Mouse (Mus musculus) limb, embryonic 14.5 days (tissue): ENCODE data around the gene Pard3b. TPM values are rescaled to one million over a fixed set of nuclear protein-coding genes. Genes with fewer than 3 reads are reported as not detected.

ENCODE experiments used
- ATAC-seq: fragments of 200-750 bp; cut with Nextera tagmentation; 2 replicates; pipeline ENCODE4 v1.8.0; 2017; ENCODE audit warnings: low read depth, moderate number of reproducible peaks, moderate TSS enrichment; ENCODE audit not compliant: low FRiP score
- DNase-seq: peaks from one replicate; pipeline ENCODE4 v3.0.0-alpha.2; 2015; ENCODE audit warnings: low spot score
- H3K27ac ChIP-seq: fragments of 300-500 bp; sonication (generic); replicated peaks from 2 replicates; pipeline ENCODE4 v1.5.1; 2014; ENCODE audit warnings: low read depth, mild to moderate bottlenecking, low read length, moderate library complexity, mixed read lengths
- H3K27me3 ChIP-seq: fragments of 300-500 bp; sonication (generic); 2 replicates; pipeline ENCODE4 v1.6.1; 2014; ENCODE audit warnings: low read length, mixed read lengths; ENCODE audit not compliant: control insufficient read depth, insufficient read depth
- H3K36me3 ChIP-seq: fragments of 300-500 bp; sonication (generic); 2 replicates; pipeline ENCODE4 v1.6.1; 2014; ENCODE audit warnings: mild to moderate bottlenecking, low read length, moderate library complexity, mixed read lengths; ENCODE audit not compliant: control insufficient read depth, insufficient read depth
- H3K4me1 ChIP-seq: fragments of 300-500 bp; sonication (generic); 2 replicates; pipeline ENCODE4 v1.6.1; 2014; ENCODE audit warnings: antibody characterized with exemption, low read length, mixed read lengths; ENCODE audit not compliant: control insufficient read depth, insufficient read depth
- H3K4me2 ChIP-seq: fragments of 300-500 bp; sonication (generic); replicated peaks from 2 replicates; pipeline ENCODE4 v1.6.1; 2014; ENCODE audit warnings: low read depth, mild to moderate bottlenecking, low read length, moderate library complexity; ENCODE audit not compliant: severe bottlenecking
- H3K4me3 ChIP-seq: fragments of 300-500 bp; sonication (generic); replicated peaks from 2 replicates; pipeline ENCODE4 v1.5.1; 2014; ENCODE audit warnings: low read length
- H3K9ac ChIP-seq: fragments of 300-500 bp; sonication (generic); 2 replicates; pipeline ENCODE4 v1.6.1; 2014; ENCODE audit warnings: mild to moderate bottlenecking, low read depth, low read length, moderate library complexity; ENCODE audit not compliant: severe bottlenecking
- H3K9me3 ChIP-seq: fragments of 300-500 bp; sonication (generic); 2 replicates; pipeline ENCODE4 v1.6.1; 2016; ENCODE audit warnings: low read length; ENCODE audit not compliant: control insufficient read depth
- POLR2A ChIP-seq: fragments of 200-500 bp; IDR thresholded peaks from 2 replicates; pipeline ENCODE4 v1.8.0; 2012; ENCODE audit warnings: inconsistent platforms, mild to moderate bottlenecking, moderate library complexity, borderline replicate concordance; ENCODE audit not compliant: insufficient read depth, insufficient read length; ENCODE audit errors: extremely low read depth
- WGBS: fragments of 180-500 bp; shearing (Covaris S2); extraction: QIAGEN DNeasy Blood & Tissue Kit; methylation state at CpG from one replicate; pipeline ENCODE4 v1.1.7; 2014; 5-methylcytosine and 5-hydroxymethylcytosine counted together
- polyA plus RNA-seq, 2 experiments: library from polyadenylated mRNA; depleted of rRNA in 1 of 2; stranded (reverse) in 1 of 2; unstranded in 1 of 2; fragments of >200 nt; fragmentation: Nextera tagmentation in 1 of 2; extraction: Ambion mirVana in 1 of 2; gene quantifications; 2 replicates each; pipeline versions ENCODE4 v1.2.1 to v1.2.3; 2012 to 2014

The Pard3b gene
- polyA plus RNA-seq, 2 experiments: 5.3 to 21.0 TPM

GRCm38 (mm10) chr1:62340261-62340660 is 701.6 kb downstream of the Pard3b start:
- WGBS: 74% methylated on average over 1 of the region's 1 CpGs
- no peaks in the 10 kb centered on the region for H3K27me3 ChIP-seq
- no peak overlapping the region for H3K9ac ChIP-seq
- DNase-seq (no peak), ATAC-seq (no peak)
- no peaks in the 10 kb centered on the region for H3K36me3 ChIP-seq
- no peak overlapping the region for H3K27ac ChIP-seq
- no peak overlapping the region for H3K4me2 ChIP-seq
- TF ChIP-seq POLR2A: no peak
- no peak overlapping the region for H3K4me3 ChIP-seq
- H3K9me3 ChIP-seq: no peaks in the 10 kb centered on the region
- H3K4me1 ChIP-seq: no peaks in the 10 kb centered on the region

DNA sequence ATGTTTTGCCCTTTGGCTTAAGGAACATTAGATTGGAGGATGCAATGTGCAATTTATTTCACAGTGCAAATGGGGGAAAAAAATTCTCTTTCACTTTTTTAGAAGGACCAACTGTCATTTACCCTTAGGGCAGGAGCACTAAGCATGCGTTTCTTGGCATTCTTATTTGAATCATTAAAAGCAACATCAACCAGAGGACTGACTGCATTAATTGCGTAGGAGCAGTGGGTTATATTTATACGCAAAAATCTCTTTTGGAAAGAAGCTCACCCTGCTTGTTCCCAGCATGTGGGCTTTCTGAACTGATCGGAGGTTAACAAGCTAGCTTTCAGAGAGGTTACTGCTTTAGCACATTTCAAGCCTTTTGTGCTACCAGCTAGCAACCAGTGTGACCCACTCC is 705.7 kb downstream of the Pard3b start:
- DNase-seq (no peak), ATAC-seq (no peak)
- no peaks in the 10 kb centered on the region for H3K9me3 ChIP-seq
- no peak for TF ChIP-seq POLR2A
- no peaks in the 10 kb centered on the region for H3K27me3 ChIP-seq
- H3K4me2 ChIP-seq: no peak overlapping the region
- no peak overlapping the region for H3K27ac ChIP-seq
- H3K9ac ChIP-seq: no peak overlapping the region
- no peaks in the 10 kb centered on the region for H3K36me3 ChIP-seq
- no peaks in the 10 kb centered on the region for H3K4me1 ChIP-seq
- H3K4me3 ChIP-seq: no peak overlapping the region
- 56% methylated on average over 4 of the region's 4 CpGs for WGBS

DNA sequence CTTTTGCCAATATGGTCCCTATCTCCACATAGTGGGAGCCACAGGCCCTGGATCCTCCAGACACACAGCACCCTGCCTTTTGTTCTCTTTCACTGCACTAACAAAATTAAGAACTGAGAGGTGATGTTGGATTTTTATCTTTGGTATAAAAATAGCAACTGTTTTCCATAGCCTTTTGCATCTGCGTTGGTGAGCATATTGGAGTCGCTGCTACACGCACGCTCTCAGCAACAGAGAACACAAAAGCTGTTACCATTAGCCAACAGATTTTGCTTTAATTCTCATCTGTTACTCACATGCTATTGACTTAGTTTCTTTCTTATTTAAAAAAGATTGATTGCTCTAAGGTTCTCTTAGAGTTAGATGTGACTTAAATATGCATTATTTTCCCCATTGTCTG is 709.7 kb downstream of the Pard3b start:
- no peak for DNase-seq
- no peaks in the 10 kb centered on the region for H3K4me1 ChIP-seq
- no peaks in the 10 kb centered on the region for H3K27me3 ChIP-seq
- no peaks in the 10 kb centered on the region for H3K9me3 ChIP-seq
- no peak overlapping the region for H3K9ac ChIP-seq
- H3K4me2 ChIP-seq: no peak overlapping the region
- H3K27ac ChIP-seq: no peak overlapping the region
- WGBS: 87% methylated on average over 4 of the region's 4 CpGs
- TF ChIP-seq POLR2A: no peak
- H3K36me3 ChIP-seq: no peaks in the 10 kb centered on the region
- H3K4me3 ChIP-seq: no peak overlapping the region
- ATAC-seq: no peak

- TF ChIP-seq POLR2A: no peak
- Histone ChIP-seq H3K9ac (no peak overlapping the region), H3K4me3 (no peak overlapping the region), H3K27me3 (no peaks in the 10 kb centered on the region), H3K9me3 (no peaks in the 10 kb centered on the region), H3K4me2 (no peak overlapping the region), H3K27ac (no peak overlapping the region), H3K36me3 (no peaks in the 10 kb centered on the region), H3K4me1 (no peaks in the 10 kb centered on the region)
- ATAC-seq (no peak), DNase-seq (no peak)
- WGBS: 78% methylated on average over 4 of the region's 4 CpGs
These were observed 716.9 kb downstream of the Pard3b start for GRCm38 (mm10) chr1:62355496-62355895.

GRCm38 (mm10) chr1:62374427-62375050 is 735.9 kb downstream of the Pard3b start:
- ATAC-seq (no peak), DNase-seq (no peak)
- no peak overlapping the region for H3K9ac ChIP-seq
- no peak overlapping the region for H3K4me3 ChIP-seq
- H3K4me2 ChIP-seq: no peak overlapping the region
- no peak overlapping the region for H3K27ac ChIP-seq
- H3K4me1 ChIP-seq: peaks cover 14% of the 10 kb centered on the region; the same call in 1 of the 2 replicates
- no peak for TF ChIP-seq POLR2A
- WGBS: 40% methylated on average over 7 of the region's 7 CpGs
- no peaks in the 10 kb centered on the region for H3K27me3 ChIP-seq
- no peaks in the 10 kb centered on the region for H3K36me3 ChIP-seq
- H3K9me3 ChIP-seq: no peaks in the 10 kb centered on the region
